ENCODE assay signal across 17 mouse cellular contexts in the genomic region with DNA sequence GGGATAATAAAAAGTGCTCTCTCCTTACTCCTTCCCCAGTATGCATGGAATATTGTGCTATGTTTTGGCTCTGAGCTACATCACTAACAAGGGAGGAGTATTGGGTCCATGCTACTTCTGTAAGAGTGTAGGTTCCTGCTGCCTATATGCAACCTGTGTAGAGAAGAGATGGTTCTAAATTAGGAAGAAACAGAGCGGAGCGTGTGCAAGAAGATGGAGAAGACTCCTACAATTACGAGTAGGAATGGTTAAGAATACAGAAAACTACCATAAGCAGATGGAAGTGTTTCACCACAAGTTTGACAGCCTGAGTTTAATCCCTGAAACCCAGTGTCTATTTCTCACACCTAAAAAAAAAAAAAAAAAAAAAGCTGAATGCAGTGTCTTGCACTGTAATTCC. TPM values are rescaled to one million over a fixed set of nuclear protein-coding genes. Genes with fewer than 3 reads are reported as not detected.
"Had no signal": no experiment of that assay in that cellular context is flagged by ENCODE, and none has a peak within 500 bp of the region (broad histone marks: within the 10 kb centered on the region; RNA-seq: fewer than 3 reads in every experiment).

No protein-coding gene starts in this region.

- H3K27ac ChIP-seq: neural tube, embryonic 13.5 days; neural tube, embryonic 15.5 days; stomach, embryonic 15.5 days; stomach, postnatal 0 days had no signal

- DNase-seq: retina, postnatal 1 day; right cerebral cortex, adult 18-20 months; right cerebral cortex, postnatal 14 days; right cerebral cortex, postnatal 25 days; right cerebral cortex, postnatal 4 days; spleen, adult 18-20 months; thymus, adult 18-20 months; thymus, adult 2 months; thymus, postnatal 14 days; thymus, postnatal 25 days; thymus, postnatal 36 days; thymus, postnatal 4 days had no signal

- H3K4me3 ChIP-seq: neural tube, embryonic 13.5 days; neural tube, embryonic 15.5 days; stomach, embryonic 15.5 days had no signal

RNA-seq across cellular contexts. Expression of gene Nav3, which starts 24.9 kb away (rescaled TPM):
- total RNA-seq: neutrophil, adult 5-6 weeks had no signal
